Mouse (Mus musculus) urinary bladder, postnatal 10 days (tissue): ENCODE data around the gene Cfap70.

Source experiments
- DNase-seq: peaks from one replicate; pipeline ENCODE4 v3.0.0; 2022; ENCODE audit warnings: low spot score

Gene Cfap70

GRCm38 (mm10) chr14:20451765-20452331, at the start of gene Cfap70:
TSS of gene Cfap70 (minus strand) at chr14:20452226.
- DNase-seq = no peak

DNA sequence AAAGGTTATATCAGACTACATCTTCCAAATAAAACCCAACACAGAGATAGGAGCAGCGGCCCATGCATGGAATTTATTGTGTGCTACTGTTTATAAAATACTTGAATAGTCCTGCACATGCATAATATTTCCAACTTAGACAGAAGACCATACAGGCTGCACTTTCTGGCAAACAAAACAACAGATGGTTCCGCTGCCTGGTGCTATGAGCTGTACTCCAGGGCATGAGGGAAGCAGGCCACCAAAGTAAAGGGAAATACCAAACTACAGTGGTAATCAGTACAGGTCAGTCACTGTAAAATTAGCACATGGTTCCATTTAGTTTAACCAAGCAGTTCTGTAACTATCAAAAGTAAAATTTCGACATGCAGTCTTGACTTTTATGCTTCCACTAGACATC, 48.0 kb upstream of the Cfap70 start:
- DNase-seq = no peak

GRCm38 (mm10) chr14:20496603-20497002, 44.6 kb upstream of the Cfap70 start, which contains the start of gene Mss51:
TSS of gene Mss51 (minus strand) at chr14:20496901.
- DNase-seq = no peak

- DNase-seq = no peak
These were observed 34.0 kb upstream of the Cfap70 start for GRCm38 (mm10) chr14:20486031-20486430.

GRCm38 (mm10) chr14:20482051-20482751, 30.2 kb upstream of the Cfap70 start:
- DNase-seq = no peak

DNA sequence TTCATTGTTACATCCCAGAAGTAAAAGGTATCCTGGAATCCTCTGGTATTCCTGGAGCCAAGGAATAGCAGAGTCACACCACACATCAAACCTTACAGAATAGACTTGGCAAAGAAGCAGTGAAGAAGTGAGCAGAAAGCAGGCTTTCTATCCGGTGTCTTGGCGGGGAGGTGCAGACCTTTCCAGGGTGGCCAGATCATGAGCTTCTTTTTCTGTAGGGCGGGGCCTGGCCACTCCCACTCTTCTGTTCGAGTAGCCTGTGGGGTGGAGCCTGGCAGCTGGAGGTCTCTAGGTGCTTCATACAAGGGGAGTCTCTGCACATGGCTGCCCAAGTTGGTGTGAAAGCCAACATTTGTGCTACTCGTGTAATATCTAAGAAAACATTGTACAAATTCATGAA, 29.2 kb upstream of the Cfap70 start:
- DNase-seq = no peak

DNA sequence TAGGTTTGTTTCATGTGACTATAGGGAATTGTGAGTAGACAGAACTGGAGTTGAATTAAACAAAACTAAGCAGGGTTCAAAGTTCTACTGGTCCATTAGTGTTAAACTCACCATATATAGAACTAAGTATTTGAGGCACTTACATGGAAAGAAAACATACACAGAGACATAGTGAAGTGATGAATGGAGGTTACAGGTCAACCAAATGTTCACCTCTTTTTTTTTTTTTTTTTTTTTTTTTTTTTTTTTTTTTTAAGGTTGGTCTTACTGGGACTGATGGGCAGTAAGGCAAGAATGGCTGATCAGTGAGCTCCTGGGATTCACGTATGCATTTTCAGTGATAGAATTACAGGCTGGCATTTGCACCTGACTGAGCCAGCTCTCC, 28.2 kb upstream of the Cfap70 start:
- DNase-seq = no peak

GRCm38 (mm10) chr14:20479291-20480194, 27.5 kb upstream of the Cfap70 start, which contains the start of gene Anxa7:
TSS of gene Anxa7 (minus strand) at chr14:20480133.
- DNase-seq = peak; percentile 30

GRCm38 (mm10) chr14:20478801-20479200, 26.8 kb upstream of the Cfap70 start:
- DNase-seq = no peak

- no peak for DNase-seq
These were observed 26.4 kb upstream of the Cfap70 start for GRCm38 (mm10) chr14:20478385-20478784.

DNA sequence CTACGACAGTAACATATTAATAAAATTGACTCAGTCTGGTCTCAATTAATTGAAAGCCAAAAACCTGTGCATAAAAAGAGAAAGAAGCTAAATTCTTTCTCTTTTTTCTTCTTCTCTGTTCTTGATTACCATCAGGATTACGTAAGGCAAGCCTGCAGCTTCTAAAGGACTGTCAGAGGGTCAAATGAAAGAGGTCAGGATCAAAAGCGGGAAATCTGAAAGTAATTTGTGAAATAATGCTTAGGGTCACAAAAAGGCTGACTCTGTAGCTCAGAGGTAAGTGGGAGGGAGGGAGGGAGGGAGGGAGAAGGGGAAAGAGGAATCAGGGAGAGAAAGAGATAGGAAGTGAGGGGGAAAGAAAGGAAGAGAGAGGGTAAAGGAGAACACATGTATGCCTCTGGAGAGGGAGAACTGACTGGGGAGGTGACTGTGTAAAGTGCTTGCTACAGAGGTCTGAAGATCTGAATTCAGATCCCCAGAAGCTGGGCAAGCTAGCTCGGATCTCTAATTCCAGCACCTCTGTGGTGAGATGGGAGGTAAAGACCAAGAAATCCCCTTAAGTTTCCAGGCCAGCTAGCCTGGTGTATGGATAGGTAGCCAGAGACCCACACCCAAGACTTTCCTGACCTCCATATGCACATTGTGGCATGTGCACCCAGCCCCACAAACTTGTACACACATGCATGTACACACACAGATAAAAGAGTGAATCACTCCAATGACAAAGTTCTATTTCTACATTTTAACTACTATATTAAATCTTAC, 25.4 kb upstream of the Cfap70 start:
- DNase-seq = no peak

DNA sequence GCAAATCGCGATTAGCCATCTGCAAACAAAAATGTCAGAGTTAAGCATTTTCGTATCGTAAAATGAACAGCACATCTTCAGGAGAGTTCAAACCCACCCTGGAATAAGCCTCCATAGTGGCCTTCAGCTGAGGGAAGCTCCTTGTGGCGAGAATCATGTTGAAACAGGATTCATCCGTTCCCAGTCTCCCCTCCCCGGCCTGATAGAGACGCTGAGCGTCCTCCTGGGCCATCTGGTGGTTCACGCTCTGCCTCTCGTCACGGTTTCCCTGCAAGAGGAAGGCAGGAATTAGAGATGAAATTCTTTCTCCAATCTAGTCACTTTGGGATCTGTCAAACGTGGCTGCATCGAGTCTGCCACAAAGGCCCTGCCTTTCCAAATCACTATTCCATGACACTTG, 8.2 kb upstream of the Cfap70 start:
- no peak for DNase-seq

GRCm38 (mm10) chr14:20458378-20458777, 6.4 kb upstream of the Cfap70 start:
- DNase-seq = no peak

DNA sequence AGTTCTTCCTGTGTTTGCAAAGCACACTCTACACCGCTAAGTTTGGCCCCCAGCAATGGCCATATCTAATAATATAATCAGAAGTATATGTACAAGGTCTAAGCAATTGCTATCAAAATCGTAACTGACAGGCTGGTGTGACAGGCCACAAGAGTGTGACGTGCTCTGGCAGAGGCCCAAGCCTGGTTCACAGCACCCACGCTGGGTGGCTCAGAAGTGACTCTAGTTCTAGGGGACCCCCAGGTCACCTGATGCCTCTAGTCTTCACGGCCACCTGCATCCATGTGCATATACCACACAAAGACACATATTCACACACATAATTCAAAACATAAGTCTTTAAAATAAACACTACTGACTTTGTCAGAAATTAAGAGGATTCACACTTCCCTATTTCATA, 903 bp upstream of the Cfap70 start:
- no peak for DNase-seq

- no peak for DNase-seq
These were observed 724 bp downstream of the Cfap70 start for GRCm38 (mm10) chr14:20451302-20451701.

DNA sequence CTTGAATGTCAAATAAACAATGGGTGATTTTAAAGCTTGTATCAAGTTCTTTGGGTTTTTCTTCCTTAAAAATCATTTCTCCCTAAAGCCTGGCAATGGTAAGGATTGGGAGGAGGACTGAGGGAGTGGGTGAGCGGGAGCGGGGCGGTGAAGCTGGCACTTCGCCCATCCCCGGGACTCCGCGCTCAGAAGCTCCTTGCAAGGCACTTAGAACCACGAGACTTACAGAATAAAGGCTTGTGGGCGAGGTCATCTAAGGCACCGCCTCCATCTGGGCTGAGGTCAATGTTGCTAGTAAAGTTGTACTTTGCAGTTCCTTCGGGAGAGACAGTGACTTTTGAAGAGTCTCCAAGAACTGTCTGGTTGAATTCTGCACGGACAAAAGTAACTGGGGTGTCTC, 4.8 kb downstream of the Cfap70 start:
- no peak for DNase-seq

GRCm38 (mm10) chr14:20442252-20442651, 9.8 kb downstream of the Cfap70 start:
- no peak for DNase-seq

DNA sequence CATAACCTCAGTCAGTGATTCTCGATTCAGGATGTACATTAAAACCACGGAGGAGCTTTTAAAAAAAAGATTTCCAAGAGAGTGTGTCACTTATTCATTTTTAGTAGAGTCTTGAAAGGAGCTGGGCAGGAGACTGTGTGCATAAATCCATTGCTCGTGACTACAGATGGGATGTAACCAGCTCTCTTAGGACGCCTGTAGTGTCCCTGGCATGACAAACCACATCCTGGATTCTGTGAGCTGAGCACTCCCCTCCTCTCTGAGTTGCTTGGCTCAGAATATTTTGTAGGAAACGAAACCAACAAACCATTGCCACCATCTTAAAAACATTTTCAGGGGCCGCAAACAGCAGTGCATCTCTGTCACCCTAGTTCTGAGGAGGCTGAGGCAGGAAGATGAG, 15.1 kb downstream of the Cfap70 start:
- no peak for DNase-seq

DNA sequence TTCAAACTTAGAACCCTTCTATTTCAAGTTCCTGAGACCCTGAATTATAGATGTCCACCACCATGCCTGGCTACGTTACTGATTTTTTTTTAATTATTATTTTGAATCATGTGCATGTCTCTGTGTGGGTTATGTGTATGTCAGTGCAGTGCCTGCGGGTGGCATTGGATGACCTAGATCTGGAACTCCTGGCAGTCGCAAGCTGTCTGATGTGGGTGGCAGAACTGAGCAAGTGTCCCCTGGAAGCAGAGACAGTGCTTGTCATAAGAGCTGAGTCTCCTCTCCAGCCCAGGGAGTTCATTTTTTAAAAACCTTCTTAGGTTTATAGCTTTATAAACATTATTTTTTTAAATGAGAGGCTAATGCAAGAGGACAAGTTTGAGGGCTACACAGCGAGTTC, 19.6 kb downstream of the Cfap70 start:
- DNase-seq = no peak

- no peak for DNase-seq
These were observed 20.3 kb downstream of the Cfap70 start for GRCm38 (mm10) chr14:20431726-20432125.

- no peak for DNase-seq
These were observed 22.2 kb downstream of the Cfap70 start for GRCm38 (mm10) chr14:20429833-20430232.

DNA sequence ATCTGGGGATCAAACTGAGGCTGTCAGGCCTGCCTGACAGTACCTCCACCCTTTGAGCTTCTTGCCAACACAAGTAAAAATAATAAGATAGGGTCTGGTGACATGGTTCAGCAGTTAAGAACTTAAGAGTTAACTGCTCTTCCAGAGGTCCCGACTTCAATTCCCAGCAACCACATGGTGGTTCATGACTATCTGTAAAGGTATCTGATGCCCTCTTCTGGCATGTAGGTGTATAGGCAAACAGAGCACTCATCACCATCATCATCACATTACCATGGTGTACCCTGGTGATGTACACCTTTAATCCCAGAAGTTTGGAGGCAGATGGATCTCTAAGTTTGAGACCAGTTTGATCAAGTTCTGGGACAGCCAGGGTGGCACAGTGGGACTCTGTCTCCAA, 23.4 kb downstream of the Cfap70 start:
- no peak for DNase-seq
